Mouse (Mus musculus) gastrocnemius, postnatal 4 days (tissue): Measurements from ENCODE around the gene Hdac11. TPM values are rescaled to one million over a fixed set of nuclear protein-coding genes. Genes with fewer than 3 reads are reported as not detected.
A peak's percentile ranks its signal among the peaks of the same experiment; 100 is the strongest.

Experiments
- DNase-seq, 2 experiments: peaks; one replicate each; pipeline ENCODE4 v3.0.0; 2021 to 2022; ENCODE audit warnings: low spot score in 2 of 2, mixed read lengths in 2 of 2
- total RNA-seq, 2 experiments: library from RNA; stranded (reverse); gene quantifications; 2 replicates each; pipeline ENCODE4 v1.2.3; 2021

Hdac11 gene
- total RNA-seq, 2 experiments from 2014 or later: 25.0 to 25.1 TPM

DNA sequence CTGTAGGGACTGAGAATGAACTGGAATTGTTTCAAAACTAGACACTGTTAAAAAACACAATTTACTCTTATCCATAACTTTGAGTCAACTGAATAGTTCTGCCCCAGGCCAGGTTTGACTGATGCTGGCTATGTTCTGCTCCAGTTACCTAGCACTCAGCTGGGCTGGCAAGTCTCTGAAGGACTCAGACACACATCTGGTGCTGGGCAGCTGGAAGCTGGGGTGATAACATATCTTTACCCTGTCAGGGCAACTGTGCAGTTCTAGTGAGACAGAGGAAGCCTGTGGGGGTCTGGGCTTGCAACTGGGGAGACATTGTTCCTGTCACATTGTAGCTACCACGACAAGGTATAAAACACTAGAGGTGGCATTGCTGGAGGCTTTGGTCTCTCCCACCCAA is 25.6 kb upstream of the Hdac11 start:
- no peak for DNase-seq

DNA sequence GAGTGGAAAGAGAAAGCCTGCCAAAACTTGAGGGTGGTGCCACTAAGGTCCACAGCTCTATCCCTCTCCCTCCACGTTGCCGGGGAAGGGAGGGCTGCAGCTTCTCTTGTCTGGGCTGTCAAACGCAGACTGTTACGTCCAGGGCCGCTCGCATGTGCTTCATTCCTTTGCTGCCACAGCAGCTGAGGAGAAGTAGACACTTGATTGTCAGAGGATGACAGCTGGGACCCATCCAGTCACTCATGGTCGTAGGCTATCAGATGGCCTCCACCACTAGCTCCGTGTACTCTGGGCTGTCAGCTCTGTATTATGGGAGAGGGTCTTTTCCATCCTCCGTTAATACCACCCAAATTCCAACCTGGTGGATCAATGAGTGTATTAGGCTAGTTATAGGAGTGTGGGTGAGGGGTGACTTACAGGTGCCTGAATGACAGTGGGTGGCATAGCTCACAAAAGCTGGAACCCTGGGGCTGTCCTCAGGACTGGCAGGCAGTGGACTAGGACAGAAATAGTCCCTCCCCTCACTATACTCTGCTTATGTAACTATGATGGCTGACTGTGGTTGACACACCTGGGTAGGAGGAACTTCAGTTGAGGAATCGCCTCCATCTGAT is 19.0 kb upstream of the Hdac11 start:
- DNase-seq: no peak

DNA sequence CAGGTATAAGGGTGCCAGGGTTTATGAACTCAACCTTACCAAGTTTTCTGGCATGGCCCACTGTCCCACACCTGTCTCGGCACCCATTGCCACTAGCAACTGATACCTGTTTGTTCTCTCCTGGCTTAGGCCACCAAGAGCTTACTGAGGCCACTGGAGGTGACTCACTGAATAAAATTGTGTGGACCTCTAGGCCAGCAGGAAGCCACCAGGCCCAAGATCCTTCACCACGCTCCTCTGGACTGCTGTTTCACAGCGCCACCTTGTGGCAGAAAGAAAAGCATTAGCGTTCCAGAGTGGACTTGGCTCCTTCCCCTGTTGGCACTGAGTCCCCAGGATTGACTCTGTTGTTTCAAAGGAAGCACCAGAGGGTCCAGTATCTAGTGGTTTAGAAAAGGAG is 16.6 kb upstream of the Hdac11 start:
- DNase-seq: peak; percentile 45 to 83

DNA sequence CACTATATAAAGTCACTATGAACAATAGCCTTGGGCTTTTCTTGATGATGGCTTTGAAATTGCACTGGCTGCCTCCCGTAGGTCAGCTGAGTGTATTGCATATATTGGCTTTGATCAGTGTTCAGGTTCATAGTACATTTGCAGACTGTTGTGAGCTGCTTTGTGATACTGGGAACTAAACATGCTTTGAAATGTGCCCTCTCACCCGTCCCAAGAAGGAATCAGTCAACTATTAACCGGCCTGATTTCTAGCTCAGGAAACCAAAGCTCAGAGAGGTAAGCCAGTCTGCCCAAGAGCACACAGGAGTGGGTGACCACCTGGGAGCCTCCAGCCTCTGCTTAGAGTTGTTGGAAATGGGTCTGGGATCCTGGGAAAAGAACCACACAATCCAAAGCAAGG is 11.4 kb upstream of the Hdac11 start:
- no peak for DNase-seq

DNA sequence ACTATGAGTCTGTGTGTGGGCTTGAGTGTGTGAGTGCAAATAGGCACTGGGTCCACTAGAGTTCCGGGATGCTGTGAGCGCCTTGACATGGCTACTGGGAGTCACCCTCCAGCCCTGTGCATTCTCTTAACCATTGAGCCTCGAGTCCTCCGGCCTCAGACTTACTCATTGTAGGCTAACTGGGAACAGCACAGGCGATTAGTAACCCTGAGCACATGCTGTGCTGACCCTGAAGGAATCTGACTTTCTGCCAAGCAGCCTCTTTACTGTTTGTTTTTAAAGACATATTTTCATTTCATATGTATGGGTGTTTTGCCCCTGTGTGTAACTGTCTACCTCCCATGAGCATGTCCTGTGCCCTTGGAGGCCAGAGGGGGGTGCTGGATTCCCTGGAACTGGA is 10.9 kb upstream of the Hdac11 start:
- DNase-seq: no peak

DNA sequence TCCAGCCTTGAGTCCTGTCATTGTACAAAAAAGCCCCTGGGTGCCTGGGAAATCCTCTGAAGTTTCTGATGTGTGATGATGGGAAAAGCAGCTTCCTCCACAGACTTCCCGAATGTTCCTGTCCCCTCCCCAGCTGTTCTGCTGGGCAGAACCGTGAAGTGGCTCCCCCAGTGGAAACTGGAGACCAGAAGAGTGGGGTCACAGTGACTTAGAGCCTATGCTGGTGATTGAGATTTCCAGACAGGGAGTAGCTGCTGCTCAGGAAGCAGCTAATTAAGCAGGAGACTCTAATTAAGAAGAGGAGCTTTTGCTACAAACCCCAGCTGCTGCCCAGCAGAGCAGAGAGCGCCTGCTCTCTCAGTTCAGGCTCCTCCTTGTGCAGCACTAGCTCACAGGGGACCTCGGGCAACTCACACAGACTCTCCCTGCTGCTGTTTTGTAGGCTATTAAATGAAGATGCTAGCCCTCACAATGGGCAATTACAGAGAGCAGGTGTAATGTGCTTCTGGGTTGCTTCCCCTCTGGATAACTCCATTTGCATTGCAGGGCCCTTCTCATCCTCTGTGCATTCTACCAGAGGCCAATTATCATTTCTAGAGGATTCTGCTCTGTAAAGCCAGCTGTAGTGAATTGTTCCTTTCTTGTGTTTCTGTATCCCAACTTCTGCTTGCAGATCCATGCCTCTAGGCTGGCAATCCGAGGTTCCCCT is 9.9 kb upstream of the Hdac11 start:
- DNase-seq: no peak

DNA sequence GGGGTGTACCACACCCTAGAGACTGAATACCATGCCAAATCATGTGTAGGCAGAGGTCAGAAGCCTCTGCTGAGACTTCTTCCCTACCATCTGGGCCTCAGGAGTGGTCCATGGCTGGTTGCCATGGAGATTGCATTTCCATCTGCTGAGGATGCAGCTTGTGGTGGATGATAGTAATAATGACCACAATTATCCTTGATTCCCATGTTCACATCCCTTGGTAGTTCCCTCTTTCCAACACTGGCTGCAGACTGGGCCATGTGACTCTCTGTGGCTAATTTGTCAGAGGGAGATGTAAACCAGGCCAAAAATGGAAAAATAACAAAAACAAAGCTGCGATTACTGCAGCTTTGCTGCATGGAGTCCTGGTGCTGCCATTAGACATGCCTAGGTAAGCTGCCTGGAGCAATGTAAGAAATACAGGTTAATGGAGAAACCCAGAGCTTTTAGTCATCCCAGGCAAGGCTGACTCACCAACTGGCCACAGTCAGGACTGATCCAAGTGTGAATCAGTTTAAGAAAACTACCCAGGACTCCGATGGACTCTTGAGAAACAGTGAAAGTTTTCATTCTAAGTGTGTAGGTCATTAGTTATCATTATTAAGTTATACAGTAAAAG is 9.2 kb upstream of the Hdac11 start:
- DNase-seq: no peak

DNA sequence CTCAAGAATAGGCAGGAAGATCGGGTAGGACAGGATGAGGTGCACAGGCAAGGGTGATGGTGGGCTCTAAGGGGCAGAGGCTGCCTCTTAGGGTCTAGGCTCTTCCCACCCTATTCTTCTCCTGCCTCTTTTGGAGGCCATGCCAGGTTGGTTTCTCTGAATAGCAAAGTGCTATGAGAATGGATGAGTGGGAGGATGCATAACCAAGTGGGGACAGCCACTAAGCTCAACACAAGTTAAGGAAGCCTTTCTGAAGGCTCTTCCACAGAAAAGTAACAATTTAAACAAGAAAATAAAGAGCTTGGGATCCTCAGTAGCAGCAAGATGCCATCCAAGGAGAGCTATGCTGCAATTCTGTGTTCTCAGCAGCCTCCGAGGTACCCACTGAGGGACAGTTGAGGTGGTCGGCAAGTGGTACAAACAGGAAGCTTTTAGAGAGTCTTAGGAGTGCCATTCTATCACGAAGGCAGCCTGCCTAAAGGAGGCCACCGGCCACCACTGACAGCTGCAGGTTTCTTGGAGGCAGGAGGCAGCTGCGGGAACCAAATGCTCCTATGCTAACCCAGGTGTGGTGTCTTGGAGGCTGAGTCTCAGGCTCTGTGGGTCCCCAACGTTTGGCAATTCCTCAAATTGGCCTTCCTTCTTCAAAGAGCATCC is 3.4 kb upstream of the Hdac11 start:
- DNase-seq: no peak

DNA sequence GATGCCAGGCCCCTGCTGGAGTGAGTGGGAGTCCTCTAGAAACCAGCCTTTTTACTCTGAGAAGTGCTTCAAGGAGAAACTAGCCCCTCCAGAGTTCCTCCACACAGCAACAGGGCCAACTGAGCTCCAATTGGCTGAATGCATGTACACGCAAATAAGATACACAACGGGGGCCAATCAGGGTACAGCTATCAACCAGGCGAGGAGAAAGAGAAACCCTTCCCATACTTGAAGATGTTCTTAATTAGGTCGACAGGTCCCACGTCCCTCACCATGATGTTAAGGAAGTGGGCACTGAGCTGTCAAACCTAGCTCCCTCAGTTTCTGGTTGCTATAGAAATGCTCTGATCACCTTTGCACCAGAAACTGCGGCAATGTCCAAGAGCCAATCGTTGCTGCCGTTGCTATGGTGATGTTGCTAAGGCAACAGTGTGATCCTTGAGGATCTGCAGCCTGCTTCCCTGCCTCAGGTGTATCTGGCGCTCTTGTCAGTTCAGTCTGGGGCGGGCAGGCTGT is 2.9 kb upstream of the Hdac11 start:
- no peak for DNase-seq

DNA sequence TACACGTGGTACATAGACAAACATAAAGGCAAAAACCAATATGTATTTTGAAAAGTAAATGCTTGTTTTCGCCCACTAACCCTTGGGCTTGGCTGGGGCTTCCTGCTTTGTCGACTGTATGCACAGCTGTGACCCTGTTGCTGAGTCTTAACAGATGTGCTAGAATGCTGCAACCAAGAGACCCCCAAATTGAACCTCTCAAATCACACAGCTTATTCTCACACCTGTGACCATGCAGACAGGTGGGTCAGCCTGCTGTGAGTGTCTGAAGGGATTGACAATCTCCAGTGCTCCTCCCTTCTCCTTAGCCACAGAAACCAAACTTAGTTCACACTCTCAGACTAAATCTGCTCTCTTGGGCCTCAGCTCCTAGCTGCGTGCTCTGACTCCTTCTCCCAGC is 1.8 kb upstream of the Hdac11 start:
- no peak for DNase-seq

DNA sequence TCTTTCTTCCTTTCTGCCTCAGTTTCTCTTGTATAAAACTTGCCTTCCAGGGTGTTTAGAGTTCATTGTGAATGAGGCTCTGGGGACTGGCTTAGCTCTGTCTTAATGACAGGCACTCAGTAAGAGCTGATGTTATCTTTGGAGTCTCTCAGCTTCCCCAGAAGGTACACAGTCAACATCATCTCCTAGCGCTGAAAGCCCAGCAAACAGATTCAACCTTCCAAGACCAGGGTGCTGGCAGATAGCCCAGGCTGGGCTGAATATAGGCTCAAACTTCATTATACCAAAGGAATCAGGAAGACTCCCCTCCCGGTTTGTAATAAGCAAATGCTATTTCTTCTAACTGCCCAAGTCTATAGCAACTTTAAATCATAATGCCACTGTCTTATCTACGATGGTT is 1.2 kb upstream of the Hdac11 start:
- no peak for DNase-seq

DNA sequence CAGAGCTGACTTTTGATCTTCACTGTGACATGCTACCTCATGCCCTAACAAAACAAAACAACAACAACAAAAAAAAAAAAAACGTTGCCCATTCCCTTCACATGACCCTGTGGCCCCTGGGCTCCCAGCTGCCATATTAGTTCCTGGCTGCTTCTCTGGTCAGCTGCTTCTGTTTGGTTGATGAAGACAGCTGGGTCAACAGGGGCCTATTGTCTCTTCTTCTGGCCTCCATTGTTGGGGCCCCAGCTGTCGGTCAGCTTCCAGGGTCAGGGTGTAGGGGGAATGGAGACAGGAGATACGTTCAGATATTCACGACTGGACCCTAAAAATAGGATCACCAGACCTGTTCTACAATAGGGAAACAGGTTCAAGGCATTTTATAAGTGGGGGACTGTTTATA is 403 bp upstream of the Hdac11 start:
- no peak for DNase-seq

DNA sequence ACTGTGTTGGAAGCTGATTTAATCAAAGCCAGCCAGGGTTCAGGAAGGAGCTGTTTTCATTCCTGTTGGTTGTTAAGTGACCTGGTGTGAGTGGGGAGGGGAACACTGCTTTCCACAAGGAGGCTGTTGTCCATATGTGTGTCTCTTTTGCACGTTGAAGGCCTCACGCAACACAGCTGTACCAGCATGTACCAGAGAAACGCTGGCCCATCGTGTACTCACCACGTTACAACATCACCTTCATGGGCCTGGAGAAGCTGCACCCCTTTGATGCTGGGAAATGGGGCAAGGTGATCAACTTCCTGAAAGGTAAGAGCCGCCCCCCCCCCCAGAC is 739 bp downstream of the Hdac11 start:
- DNase-seq: no peak

DNA sequence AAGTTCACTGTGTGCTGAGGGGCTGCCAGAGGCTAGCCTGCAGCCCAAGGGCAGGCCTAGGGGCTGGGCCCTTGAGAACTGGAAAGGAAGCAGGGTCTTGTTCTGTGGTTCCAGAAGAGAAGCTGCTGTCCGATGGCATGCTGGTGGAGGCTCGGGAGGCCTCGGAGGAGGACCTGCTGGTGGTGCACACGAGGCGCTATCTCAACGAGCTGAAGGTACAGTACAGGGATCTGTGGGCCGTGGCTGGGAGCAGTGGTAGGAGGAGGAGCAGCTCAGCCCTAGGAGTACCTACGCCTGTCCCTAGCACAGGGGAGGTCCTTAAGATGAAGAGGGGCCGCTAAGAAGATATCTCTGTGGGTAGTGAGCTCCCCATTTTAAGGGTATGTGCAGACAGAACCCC is 2.6 kb downstream of the Hdac11 start:
- no peak for DNase-seq

DNA sequence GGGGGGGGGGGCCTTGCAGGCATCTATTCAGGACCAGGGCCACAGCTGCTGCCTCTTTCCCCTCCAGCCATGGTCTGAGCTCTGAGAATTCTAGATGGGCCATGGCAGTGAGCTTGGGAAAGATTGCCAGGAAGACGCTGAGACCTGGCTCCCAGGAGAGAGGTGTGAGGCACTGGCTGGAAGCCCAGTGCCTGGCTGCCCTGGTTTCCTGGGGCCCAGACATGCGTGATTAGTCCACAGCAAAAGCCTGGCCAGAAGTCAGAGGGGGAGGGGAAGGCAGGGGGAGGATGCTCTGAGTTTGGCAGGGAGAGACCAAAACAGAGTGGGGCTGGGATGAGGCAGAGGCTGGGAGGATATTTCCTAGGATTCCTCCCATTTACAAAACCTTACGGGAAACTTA is 3.9 kb downstream of the Hdac11 start:
- no peak for DNase-seq

DNA sequence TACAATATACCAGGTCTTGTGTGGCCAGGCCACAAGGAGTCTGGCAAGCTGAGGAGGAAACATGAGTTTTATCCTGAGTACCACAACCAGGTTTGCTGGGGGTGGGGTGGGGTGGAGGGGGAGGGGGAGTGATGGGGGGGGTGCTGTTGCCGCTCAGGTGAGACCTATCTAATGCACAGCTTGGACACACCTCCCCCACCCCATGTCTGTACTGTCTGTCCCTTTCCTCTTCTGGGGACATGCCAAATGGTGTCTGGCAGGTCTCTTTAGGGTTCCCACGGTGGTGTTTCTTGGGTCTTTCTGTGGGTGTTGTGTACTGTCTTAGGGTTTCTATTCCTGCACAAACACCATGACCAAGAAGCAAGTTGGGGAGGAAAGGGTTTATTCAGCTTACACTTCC is 4.5 kb downstream of the Hdac11 start:
- no peak for DNase-seq

DNA sequence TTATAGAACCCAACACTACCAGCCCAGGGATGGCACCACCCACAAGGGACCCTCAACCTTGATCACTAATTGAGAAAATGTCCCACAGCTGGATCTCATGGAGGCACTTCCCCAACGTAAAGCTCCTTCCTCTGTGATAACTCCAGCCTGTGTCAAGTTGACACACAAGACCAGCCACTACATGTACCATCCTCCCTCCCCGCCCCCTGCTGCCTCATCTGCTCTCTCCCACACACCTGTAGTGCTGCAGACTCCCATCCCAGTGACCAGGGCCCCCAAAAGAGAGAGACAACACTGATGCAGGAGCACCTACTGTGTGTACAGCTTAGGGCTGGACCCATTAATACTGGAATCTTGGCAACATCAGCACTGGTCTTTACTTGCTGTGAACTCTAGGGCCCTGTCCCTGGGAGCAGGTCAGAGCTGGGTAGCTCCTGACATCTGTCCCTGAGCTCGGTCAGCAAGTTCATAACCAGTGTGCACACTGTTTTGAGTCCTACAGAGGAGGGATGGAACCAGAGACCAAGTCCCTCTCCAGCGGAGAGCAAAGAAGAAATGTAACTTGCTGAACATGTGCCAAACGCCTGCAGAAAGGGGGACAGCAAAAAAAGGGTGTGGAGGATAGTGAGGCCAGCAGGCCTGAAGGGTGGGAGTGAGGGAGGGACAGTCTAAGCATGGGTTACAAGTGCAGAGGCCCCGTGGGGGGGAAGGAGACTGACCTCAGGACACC is 5.2 kb downstream of the Hdac11 start:
- DNase-seq: no peak

DNA sequence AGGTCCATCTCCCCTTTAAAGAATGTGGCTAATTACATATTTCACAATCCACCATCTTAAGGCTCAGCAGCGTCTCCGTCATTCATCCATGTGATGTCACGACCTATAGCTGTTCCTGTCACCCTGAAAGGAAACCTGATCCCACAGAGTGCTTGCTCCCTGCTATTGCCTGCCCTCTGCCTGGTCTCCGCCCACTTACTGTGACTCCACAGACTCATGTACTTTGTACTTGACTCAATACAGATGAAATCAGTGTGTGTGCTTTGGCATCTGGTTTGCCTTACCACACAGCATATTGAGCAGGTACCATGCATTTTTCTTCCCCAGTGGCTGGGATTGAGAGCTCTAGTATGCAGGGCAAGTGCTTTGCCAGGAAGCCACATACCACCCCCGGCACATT is 5.8 kb downstream of the Hdac11 start:
- DNase-seq: no peak

DNA sequence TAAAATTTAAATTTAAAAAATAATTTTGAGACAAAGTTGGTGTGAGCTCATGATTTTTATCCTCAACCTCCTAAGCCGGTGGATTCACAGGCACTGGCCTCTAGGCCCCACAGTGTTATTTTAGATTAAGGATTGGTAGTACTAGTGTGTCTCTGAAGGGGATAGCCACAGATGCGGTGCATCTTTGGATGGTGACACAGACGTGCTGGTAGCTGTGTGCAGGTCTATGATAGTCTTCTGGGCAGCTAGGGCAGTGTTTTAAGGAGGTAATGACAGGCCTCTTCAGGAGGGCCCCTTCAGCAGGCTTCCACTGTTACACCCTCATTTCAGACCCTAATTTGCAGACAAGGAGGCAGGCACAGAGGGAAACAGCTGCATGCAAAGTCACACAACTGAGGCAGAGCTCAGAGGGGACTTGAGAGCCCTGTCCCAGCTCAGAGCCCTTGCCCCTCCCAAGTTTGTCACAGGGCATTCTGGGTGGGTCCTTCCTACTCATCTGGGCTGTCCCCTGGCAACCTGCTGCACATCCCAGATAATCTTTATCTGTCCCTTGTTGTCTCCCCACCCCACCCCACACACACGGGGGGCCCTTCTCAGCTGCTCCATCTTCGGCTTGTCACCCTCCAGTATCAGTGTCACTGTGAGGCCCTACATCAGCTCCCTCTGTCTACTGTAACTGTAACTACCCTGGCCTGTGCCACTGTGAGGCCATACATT is 6.9 kb downstream of the Hdac11 start:
- no peak for DNase-seq

DNA sequence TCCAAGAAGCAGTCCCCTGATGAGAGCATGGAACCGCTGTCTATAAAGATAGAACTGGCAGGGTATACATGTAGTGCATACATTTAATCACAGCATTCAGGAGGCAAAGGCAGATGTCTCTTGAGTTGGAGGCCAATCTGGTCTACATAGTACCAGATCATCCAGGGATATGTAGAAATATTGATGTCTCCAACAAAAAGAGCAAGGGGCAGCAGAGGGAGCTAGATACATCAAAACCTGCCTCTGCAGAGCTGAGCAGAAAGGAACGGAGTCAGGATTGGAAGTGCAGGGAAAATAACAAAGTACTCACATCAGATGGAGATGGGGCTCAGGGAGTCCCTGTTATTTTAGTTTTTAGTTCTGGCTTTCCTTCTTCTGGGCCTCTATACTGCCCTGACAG is 8.1 kb downstream of the Hdac11 start:
- DNase-seq: no peak

DNA sequence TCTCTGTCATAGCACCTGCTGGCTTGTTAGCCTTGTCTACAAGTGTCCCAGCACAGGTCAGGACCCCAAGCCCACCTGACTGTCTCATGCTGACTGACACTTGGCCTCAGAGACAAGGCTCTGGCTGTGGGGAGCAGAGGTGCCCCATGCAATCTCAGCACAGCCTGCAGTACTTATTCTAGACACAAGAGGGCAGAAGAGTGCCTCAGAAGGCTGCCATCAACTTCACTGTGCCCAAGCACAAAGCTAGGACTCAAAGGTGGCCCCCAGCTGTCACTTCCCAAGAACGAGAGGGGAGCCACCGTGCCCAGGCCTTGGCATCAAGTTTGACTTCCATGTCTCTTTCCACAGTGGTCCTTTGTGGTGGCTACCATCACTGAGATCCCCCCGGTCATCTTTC is 8.7 kb downstream of the Hdac11 start:
- DNase-seq: peak in 1 of 2 experiments; percentile 64
